Comparison of ENCODE assay signal across 10 mouse cellular contexts in the genomic region with DNA sequence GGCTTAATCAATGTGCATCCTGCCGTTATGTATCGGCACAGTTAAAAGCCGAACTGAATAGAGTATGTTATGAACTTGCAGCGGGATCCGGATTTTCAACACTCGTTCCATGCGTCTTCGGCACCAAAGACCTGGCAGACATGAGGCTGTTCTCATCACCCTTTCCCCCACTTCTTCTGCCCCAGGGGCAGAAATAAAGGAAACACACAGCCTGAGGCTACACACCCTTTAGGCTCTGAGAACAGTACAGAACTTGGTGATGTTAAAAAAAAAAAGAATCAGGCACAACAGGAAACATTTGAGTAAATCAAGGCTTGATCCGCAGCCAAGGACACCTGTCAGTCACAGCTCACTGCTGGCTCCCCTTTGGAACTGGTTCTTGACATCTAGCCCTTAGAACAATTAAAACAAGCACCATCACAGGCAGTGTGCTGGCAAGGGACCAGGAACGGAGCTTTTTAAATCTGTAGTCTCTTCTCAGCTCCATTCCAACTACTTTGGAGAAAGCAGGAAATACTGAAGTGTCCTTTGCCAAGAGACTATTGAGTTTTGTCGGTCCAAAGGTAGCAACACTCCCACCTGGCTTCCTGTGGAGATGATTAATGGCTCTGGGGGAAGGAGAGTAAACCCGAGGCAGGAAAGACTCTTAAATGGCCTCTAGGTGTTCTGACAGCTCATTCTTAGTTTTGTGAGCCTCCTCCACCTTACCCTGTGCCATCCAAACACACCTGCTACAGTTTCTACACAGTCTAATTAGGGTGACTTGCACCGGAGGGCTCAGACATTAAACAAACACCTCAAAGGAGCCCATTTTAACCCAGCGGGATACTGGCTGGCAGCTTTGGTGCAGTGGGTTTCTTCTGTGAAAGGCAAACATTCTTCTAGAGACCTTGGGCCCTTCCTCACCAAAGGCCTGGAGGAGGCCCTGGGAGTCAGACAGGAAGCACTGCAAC. TPM values are rescaled to one million over a fixed set of nuclear protein-coding genes. Genes with fewer than 3 reads are reported as not detected.
DNase-seq lines count a peak whose midpoint lies in the region; ATAC-seq and TF ChIP-seq lines count a peak whose summit lies in the region.
"Had no signal": no experiment of that assay in that cellular context is flagged by ENCODE, and none has a peak within 500 bp of the region (broad histone marks: within the 10 kb centered on the region; RNA-seq: fewer than 3 reads in every experiment).

No protein-coding gene starts in this region.

- no peak for TF ChIP-seq CTCF in thymus, adult 2 months (IDR thresholded peaks at IDR 0.05; ENCODE audit: borderline replicate concordance, control insufficient read depth, extremely low read depth, insufficient read depth, low read length, poor library complexity)

- H3K4me2 ChIP-seq in heart, embryonic 12.5 days = no peak overlapping the region
- H3K4me2 ChIP-seq: embryonic facial prominence, embryonic 13.5 days had no signal

- H3K4me1 ChIP-seq in heart, embryonic 12.5 days (replicated peaks) = peaks cover 17% of the 10 kb centered on the region
- H3K4me1 ChIP-seq in thymus, adult 2 months (replicated peaks; ENCODE audit: control insufficient read depth, insufficient read depth, low read length) = no peaks in the 10 kb centered on the region
- H3K4me1 ChIP-seq: embryonic facial prominence, embryonic 13.5 days had no signal

- DNase-seq in heart, adult 11 months = peak; percentile 95
- peak; percentile 68 for DNase-seq in R1 (ENCODE audit: low read depth, low spot score)
- peak; percentile 31 to 50 for DNase-seq in heart, postnatal 14 days
- DNase-seq in lung, adult 18-20 months = peak; percentile 60 to 78
- DNase-seq in embryo, embryonic 10 days (ENCODE audit: low spot score) = no peak
- no peak for DNase-seq in ovary, postnatal 10 days (ENCODE audit: low spot score)
- no peak for DNase-seq in thymus, adult 2 months
- DNase-seq: thymus, postnatal 14 days had no signal

- H3K9ac ChIP-seq in heart, embryonic 12.5 days = no peak overlapping the region
- H3K9ac ChIP-seq: embryonic facial prominence, embryonic 13.5 days had no signal

- intact Hi-C loops in heart, postnatal 14 days (cut with DNase I) = loop anchor here (5.0 kb wide), 1 partner anchor 50 kb away; the partner anchor contains the start of gene Atp8a1

- no peaks in the 10 kb centered on the region for H3K9me3 ChIP-seq in heart, embryonic 12.5 days (replicated peaks)
- H3K9me3 ChIP-seq: embryonic facial prominence, embryonic 13.5 days had no signal

- H3K27ac ChIP-seq in heart, embryonic 12.5 days (ENCODE audit: poor library complexity, severe bottlenecking) = no peak overlapping the region
- no peak overlapping the region for H3K27ac ChIP-seq in thymus, adult 2 months (ENCODE audit: control insufficient read depth, insufficient read depth, low read length)
- H3K27ac ChIP-seq: embryonic facial prominence, embryonic 13.5 days had no signal

- no peak for TF ChIP-seq POLR2A in thymus, adult 2 months (IDR thresholded peaks at IDR 0.05; ENCODE audit: control insufficient read depth, extremely low read depth, insufficient read depth, low read length, poor library complexity)

- WGBS in heart, embryonic 12.5 days = 66% methylated on average over 14 of the region's 14 CpGs
- 77% methylated on average over 14 of the region's 14 CpGs for WGBS in thymus, adult 2 months

- no peaks in the 10 kb centered on the region for H3K27me3 ChIP-seq in heart, embryonic 12.5 days (replicated peaks)
- no peaks in the 10 kb centered on the region for H3K27me3 ChIP-seq in thymus, adult 2 months (ENCODE audit: control insufficient read depth, insufficient read depth, low read length)
- H3K27me3 ChIP-seq: embryonic facial prominence, embryonic 13.5 days had no signal

- no peak for ATAC-seq in heart, embryonic 12.5 days (ENCODE audit: insufficient number of reproducible peaks, low FRiP score)

- no peak overlapping the region for H3K4me3 ChIP-seq in heart, embryonic 12.5 days
- no peak overlapping the region for H3K4me3 ChIP-seq in thymus, adult 2 months (ENCODE audit: control insufficient read depth, insufficient read depth, low read length)
- H3K4me3 ChIP-seq: embryonic facial prominence, embryonic 13.5 days had no signal

- no peaks in the 10 kb centered on the region for H3K36me3 ChIP-seq in heart, embryonic 12.5 days
- no peaks in the 10 kb centered on the region for H3K36me3 ChIP-seq in thymus, adult 2 months (ENCODE audit: control insufficient read depth, insufficient read depth, low read length)
- H3K36me3 ChIP-seq: embryonic facial prominence, embryonic 13.5 days had no signal

RNA-seq across cellular contexts. Expression of gene Atp8a1, which starts 50.0 kb away (rescaled TPM):
- polyA plus RNA-seq in heart, embryonic 12.5 days (2016; fragmentation: Nextera tagmentation; extraction: Ambion mirVana) = 16.8 and 20.0 TPM in 2 replicates
- 10 to 100 TPM; 17.2 to 19.6 TPM for total RNA-seq in heart, postnatal 14 days (2021)
- 27.8 and 63.5 TPM in 2 replicates for polyA plus RNA-seq in thymus, adult 2 months (2012; rRNA removed)

Comparison
In these comparisons a context has a peak if more than half of its experiments do, and no peak if none do; other contexts are left out.
1. DNase-seq: peak in heart, adult 11 months (single experiment), R1 (single experiment), heart, postnatal 14 days (2 of 2) and lung, adult 18-20 months (2 of 2); none in embryo, embryonic 10 days (single experiment), ovary, postnatal 10 days (single experiment) and thymus, adult 2 months (single experiment).